Mouse (Mus musculus) midbrain, embryonic 15.5 days (tissue): Measurements from ENCODE around the gene Gm14409. TPM values are rescaled to one million over a fixed set of nuclear protein-coding genes. Genes with fewer than 3 reads are reported as not detected.
"Not testable (repeated sequence)": the region's sequence is repeated elsewhere in the genome, so short reads cannot be mapped to it uniquely, and the experiment has no call there.

Experiments used
- ATAC-seq: fragments of 200-750 bp; cut with Nextera tagmentation; replicated peaks from 2 replicates; pipeline ENCODE4 v1.8.0; 2017; ENCODE audit warnings: moderate TSS enrichment
- H3K27ac ChIP-seq: fragments of 300-500 bp; sonication (generic); 2 replicates; pipeline ENCODE4 v1.5.1; 2015; ENCODE audit warnings: mild to moderate bottlenecking, inconsistent platforms
- H3K27me3 ChIP-seq: fragments of 300-500 bp; sonication (generic); replicated peaks from 2 replicates; pipeline ENCODE4 v1.6.1; 2015; ENCODE audit warnings: inconsistent platforms
- H3K36me3 ChIP-seq: fragments of 300-500 bp; sonication (generic); replicated peaks from 2 replicates; pipeline ENCODE4 v1.6.1; 2015; ENCODE audit warnings: inconsistent platforms
- H3K4me1 ChIP-seq: fragments of 300-500 bp; sonication (generic); 2 replicates; pipeline ENCODE4 v1.6.1; 2015; ENCODE audit warnings: inconsistent platforms
- H3K4me2 ChIP-seq: fragments of 300-500 bp; sonication (generic); 2 replicates; pipeline ENCODE4 v1.6.1; 2015; ENCODE audit warnings: inconsistent platforms, mild to moderate bottlenecking, moderate library complexity
- H3K4me3 ChIP-seq: fragments of 300-500 bp; sonication (generic); 2 replicates; pipeline ENCODE4 v1.5.1; 2015; ENCODE audit warnings: mild to moderate bottlenecking, inconsistent platforms
- H3K9ac ChIP-seq: fragments of 300-500 bp; sonication (generic); 2 replicates; pipeline ENCODE4 v1.6.1; 2015; ENCODE audit warnings: mild to moderate bottlenecking, inconsistent platforms
- H3K9me3 ChIP-seq: fragments of 300-500 bp; sonication (generic); 2 replicates; pipeline ENCODE4 v1.6.1; 2016; ENCODE audit warnings: inconsistent platforms
- WGBS: fragments of 180-500 bp; shearing (Covaris S2); methylation state at CpG from one replicate; pipeline ENCODE4 v1.1.7; 2015; ENCODE audit warnings: mixed read lengths; 5-methylcytosine and 5-hydroxymethylcytosine counted together
- polyA plus RNA-seq: library from polyadenylated mRNA; unstranded; fragments of >200 nt; fragmentation: Nextera tagmentation; extraction: Ambion mirVana; gene quantifications from 2 replicates; pipeline ENCODE4 v1.2.1, GENCODE M21; 2015

The Gm14409 gene
- polyA plus RNA-seq: not detected in 2 replicates

DNA sequence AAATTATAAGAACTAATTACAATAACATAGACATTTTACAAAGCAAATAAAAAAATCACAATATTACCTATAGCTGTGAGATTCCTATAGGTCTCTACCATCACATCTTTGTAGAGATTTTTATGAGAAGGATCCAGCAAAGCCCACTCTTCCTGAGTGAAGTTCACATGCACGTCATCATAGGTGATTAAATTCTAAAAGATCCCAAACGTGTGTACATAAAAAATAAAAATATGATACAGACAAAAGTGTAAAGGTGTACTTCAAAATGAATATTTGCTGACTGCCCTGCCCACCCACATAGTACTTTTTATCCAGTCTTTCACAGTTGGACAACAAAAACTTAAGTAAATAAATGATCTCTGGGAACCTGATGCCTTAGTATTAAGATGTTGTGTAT lies at the start of gene Gm14409:
Gene Gm14409 (minus strand): TSS at position 101 of the 400 bp plus-strand sequence.
- H3K36me3 ChIP-seq, H3K4me2 ChIP-seq, H3K9me3 ChIP-seq, H3K4me1 ChIP-seq, H3K27me3 ChIP-seq, H3K4me3 ChIP-seq, H3K9ac ChIP-seq, ATAC-seq, H3K27ac ChIP-seq: not testable (repeated sequence)
- no CpG with 5 or more reads among the region's 2 CpGs for whole genome bisulfite sequencing

DNA sequence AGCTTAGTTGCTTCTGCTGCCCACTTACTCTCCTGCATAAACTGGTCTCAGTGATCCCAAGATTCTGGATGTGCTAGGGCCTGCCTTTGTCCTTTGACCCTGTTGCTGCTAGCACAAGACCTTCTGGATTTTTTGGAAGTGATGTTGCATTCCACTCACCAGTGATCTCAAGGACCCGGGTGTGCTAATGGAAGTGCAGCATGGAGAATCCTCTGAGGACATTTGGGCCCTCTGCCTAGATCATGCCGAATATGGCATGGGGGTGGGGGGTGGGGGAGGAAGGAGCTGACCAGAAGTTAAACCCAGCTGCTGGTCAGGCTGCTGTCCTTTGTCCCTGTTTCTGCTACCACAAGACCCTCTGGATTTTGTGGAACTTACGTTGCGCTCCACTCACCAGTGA lies 42.8 kb upstream of the Gm14409 start:
- not testable (repeated sequence) for ATAC-seq, H3K4me3 ChIP-seq, H3K36me3 ChIP-seq, H3K4me1 ChIP-seq, H3K4me2 ChIP-seq, H3K27ac ChIP-seq, H3K9ac ChIP-seq, H3K27me3 ChIP-seq, H3K9me3 ChIP-seq
- 85% methylated on average over 4 of the region's 4 CpGs for WGBS

DNA sequence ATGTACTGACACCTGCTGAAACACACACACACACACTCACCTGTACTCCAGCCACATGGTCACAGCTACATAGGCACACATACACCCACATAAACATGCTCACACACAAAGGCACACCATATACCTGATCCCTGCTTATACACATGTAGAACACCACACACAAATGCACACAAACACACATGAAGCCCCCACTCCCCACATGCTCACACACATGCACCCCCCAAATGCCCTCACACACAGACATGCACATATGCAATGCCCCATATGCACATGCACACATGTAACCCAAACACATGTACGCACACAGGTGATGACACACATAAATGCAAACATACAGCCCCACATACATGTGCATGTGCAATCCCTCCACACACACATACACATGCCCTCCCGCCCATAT lies 38.1 kb upstream of the Gm14409 start:
- WGBS: no CpG with 5 or more reads among the region's 2 CpGs
- not testable (repeated sequence) for ATAC-seq

DNA sequence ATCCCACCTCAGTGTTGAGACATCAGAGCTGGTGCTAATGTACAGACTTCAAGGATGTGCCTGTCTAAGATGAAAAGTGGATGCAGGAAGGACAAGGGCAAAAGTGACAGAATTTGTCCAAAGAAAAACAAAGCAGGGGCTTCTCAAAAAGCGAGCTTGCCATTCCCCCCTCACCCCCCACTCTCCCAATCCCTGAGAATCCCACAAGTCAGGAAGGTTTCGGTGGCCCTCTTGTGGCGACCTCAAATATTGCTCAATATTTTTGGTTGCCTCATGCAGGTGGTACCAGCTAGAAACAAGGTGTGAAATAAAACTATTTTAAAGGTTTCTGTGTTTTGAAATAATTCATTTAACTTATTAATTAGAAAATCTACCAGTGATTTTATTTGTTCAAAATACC lies 16.9 kb upstream of the Gm14409 start:
- not testable (repeated sequence) for H3K27ac ChIP-seq, H3K27me3 ChIP-seq, H3K4me2 ChIP-seq, H3K9me3 ChIP-seq, ATAC-seq, H3K9ac ChIP-seq, H3K4me1 ChIP-seq, H3K4me3 ChIP-seq, H3K36me3 ChIP-seq
- 30% methylated on average over 3 of the region's 3 CpGs for WGBS

More for the DNA sequence above, 38.1 kb upstream of the Gm14409 start:
- H3K9ac ChIP-seq, H3K27me3 ChIP-seq, H3K4me2 ChIP-seq, H3K36me3 ChIP-seq, H3K4me1 ChIP-seq, H3K27ac ChIP-seq, H3K9me3 ChIP-seq, H3K4me3 ChIP-seq: not testable (repeated sequence)

DNA sequence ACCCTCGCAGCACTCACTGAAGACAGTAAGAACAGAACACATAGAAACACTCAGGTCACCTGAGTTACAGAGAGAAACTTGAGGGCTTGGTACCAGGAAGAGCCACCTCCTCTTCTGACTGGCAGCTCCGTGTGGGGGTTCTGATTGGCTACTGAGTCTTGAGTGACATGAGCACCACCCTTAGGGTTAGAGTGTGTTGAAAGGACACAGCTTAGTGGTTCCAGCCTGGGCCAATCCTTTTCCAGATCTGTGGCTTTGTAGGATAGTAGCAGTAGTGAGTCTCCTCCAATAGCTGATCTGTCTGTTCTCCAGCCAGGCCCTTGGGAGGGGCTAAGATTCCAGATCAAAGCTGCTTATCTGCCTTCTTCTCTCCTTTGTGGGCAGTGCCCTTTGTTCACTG lies 10.9 kb upstream of the Gm14409 start:
- not testable (repeated sequence) for H3K4me3 ChIP-seq, H3K27ac ChIP-seq, ATAC-seq, H3K9me3 ChIP-seq, H3K4me1 ChIP-seq, H3K9ac ChIP-seq, H3K4me2 ChIP-seq, H3K36me3 ChIP-seq, H3K27me3 ChIP-seq
- 76% methylated on average over 2 of the region's 2 CpGs for WGBS

DNA sequence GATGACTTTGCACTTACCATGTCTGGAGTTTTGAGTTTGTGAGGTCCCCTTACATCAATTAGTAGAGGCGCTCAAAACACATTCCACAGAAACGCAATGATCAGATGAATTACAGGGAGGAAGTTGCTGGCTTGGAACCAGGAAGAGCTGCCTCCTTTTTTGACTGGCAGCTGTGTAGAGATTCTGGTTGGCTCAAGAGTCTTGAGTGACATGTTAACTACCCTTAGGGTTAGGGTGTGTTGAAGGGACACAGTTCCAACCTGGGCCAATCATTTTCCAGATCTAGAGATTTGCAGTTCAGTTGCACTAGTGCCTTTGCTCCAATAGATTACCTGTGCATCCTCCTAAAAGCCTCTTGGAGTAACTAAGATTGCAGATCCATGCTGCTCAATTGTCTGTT lies 5.4 kb upstream of the Gm14409 start:
- not testable (repeated sequence) for H3K4me3 ChIP-seq, H3K4me1 ChIP-seq, ATAC-seq, H3K27me3 ChIP-seq, H3K9ac ChIP-seq, H3K36me3 ChIP-seq, H3K4me2 ChIP-seq, H3K27ac ChIP-seq, H3K9me3 ChIP-seq
- WGBS: 86% methylated on average over 2 of the region's 2 CpGs

DNA sequence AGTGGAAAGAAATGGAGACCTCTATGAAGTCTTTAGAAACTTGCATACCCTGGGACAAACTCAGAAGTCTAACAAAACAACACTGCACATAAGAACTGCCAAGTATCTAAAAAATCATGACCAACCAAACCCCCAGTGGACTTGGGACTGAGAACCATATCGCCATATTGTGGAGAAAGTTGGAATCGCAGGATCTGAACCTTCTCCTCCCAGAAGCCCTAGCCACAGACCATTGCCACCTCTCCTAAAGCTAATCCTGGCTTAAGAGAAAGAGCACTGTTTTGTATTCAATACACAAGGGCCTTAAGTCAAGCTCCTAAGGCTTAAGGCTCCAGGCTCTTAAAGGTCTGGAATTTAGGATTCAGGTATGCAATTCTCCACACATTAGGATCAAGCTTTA lies 19.4 kb downstream of the Gm14409 start:
- not testable (repeated sequence) for H3K9me3 ChIP-seq, ATAC-seq, H3K9ac ChIP-seq, H3K4me2 ChIP-seq, H3K36me3 ChIP-seq, H3K27me3 ChIP-seq, H3K27ac ChIP-seq, H3K4me1 ChIP-seq, H3K4me3 ChIP-seq
- 90% methylated on average over 2 of the region's 2 CpGs for WGBS

DNA sequence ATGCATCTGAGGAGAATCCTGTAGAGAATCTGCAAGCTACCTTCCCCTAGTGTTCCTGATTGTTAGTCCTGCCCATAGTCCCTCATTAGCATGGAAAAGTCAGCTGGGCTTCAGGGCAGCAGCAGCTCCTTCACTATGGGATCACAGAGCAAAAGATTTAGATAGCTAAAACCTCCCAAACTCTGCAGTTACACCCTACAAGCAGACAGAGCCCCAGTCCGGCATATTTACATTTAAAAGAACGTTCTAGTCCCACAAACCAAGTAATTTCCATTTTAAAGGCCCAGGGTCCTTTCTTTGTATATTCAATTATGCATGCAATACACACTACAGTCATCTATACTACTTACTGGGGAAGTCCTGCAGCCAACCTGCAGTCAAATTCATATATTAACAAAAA lies 36.4 kb downstream of the Gm14409 start:
- ATAC-seq, H3K27me3 ChIP-seq: not testable (repeated sequence)

More for the DNA sequence above, 36.4 kb downstream of the Gm14409 start:
- H3K4me1 ChIP-seq, H3K4me2 ChIP-seq, H3K9ac ChIP-seq, H3K9me3 ChIP-seq, H3K27ac ChIP-seq, H3K4me3 ChIP-seq, H3K36me3 ChIP-seq: not testable (repeated sequence)
- WGBS: 37% methylated on average over 2 of the region's 2 CpGs

Other genes starting within 250 kb of the Gm14409 start
- 0.43 TPM in 1 of 2 replicates, not detected in the other for gene Gm14401, start 192.7 kb downstream of the Gm14409 start, polyA plus RNA-seq
- 30.2 and 36.4 TPM in 2 replicates for gene Gm14410, start 60.6 kb downstream of the Gm14409 start, polyA plus RNA-seq
- 0.14 and 0.56 TPM in 2 replicates for gene Gm14412, start 57.3 kb upstream of the Gm14409 start, polyA plus RNA-seq
- 7.3 and 9.3 TPM in 2 replicates for gene Gm14418, start 131.3 kb upstream of the Gm14409 start, polyA plus RNA-seq
- gene Zfp970, start 197.7 kb upstream of the Gm14409 start, polyA plus RNA-seq: 4.9 and 6.9 TPM in 2 replicates
- 2.3 and 2.7 TPM in 2 replicates for gene Gm14403, start 231.2 kb upstream of the Gm14409 start, polyA plus RNA-seq